Mouse (Mus musculus): ENCODE measurements around the gene Aifm2. TPM values are rescaled to one million over a fixed set of nuclear protein-coding genes. Genes with fewer than 3 reads are reported as not detected.

Gene Aifm2
- polyA plus RNA-seq, 1 experiment from 2014 or later = 7.3 TPM

DNA sequence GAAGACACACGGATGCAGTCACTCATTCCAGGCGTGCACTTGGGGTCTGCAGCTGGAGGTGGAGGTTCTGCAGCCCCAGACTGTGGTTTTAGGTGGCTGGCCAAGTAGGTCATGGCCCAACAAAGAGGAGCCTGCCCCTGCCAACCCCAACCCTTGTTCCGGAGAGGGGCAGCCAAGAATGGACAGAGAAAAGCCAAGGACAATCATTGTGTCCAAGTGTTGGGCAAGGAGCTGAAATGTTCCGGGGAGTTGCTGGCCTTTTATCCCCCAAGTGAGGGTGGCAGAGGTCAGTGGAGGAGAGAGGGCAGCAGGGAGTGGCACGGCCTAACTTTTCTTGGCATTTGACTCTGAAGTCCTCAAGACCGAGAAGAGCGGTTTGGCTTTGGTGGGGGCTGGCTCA is 5.3 kb downstream of the Aifm2 start:
- peaks cover 4% of the 10 kb centered on the region for H3K4me1 ChIP-seq
- no peak overlapping the region for H3K4me3 ChIP-seq
- no peak overlapping the region for H3K27ac ChIP-seq (replicated peaks)
- no peaks in the 10 kb centered on the region for H3K9me3 ChIP-seq
- no peak overlapping the region for H3K4me2 ChIP-seq (replicated peaks)
- ATAC-seq (ENCODE audit: low FRiP score, low read depth) = no peak
- WGBS = 87% methylated on average over 7 of the region's 7 CpGs
- no peaks in the 10 kb centered on the region for H3K36me3 ChIP-seq
- peaks cover 14% of the 10 kb centered on the region for H3K27me3 ChIP-seq
- H3K9ac ChIP-seq (replicated peaks) = no peak overlapping the region

DNA sequence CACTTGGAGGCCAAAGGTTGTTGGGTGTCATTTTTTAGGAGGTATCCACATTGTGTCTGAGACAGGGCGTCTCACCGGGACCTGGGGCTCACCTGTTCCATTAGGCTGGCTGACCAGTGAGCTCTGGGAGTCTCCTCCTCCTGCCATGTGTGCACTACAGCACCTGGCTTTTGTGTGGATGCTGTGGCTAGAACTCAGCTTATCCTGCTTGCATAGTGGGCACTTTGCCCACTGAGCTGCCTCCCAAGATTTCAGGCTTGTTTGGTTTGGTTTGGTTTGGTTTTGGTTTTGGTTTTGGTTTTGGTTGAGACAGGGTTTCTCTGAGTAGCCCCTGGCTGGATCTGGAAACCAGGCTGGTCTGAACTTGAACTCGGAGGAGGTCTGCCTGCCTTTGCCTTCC is 7.2 kb downstream of the Aifm2 start:
- Histone ChIP-seq H3K4me3 (no peak overlapping the region), H3K4me2 (replicated peaks) (no peak overlapping the region), H3K4me1 (no peaks in the 10 kb centered on the region), H3K27ac (replicated peaks) (no peak overlapping the region), H3K9me3 (no peaks in the 10 kb centered on the region), H3K9ac (replicated peaks) (no peak overlapping the region), H3K36me3 (no peaks in the 10 kb centered on the region), H3K27me3 (no peaks in the 10 kb centered on the region)
- no peak for ATAC-seq (ENCODE audit: low FRiP score, low read depth)
- 74% methylated on average over 3 of the region's 3 CpGs for WGBS

DNA sequence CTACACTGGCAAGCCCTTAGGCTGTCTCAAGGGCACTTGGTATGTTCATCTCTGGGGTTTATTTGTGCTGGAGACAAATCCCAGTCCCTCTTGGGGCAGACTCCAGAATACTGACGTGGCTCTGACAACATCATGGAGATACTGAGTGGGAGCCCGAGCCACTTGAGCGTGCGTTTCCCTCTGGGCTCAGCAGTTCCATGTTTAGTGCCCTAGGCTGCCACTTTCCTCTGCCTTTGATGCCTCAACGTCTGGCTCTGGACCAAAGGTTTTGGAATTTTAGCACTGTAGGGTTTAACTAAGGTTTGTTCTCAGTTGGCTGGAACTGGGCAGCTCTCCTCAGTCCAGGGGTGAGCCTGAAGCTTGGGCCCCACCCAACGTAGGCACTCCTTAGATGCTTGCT is 8.2 kb downstream of the Aifm2 start:
- Histone ChIP-seq H3K27me3 (no peaks in the 10 kb centered on the region), H3K4me1 (no peaks in the 10 kb centered on the region), H3K36me3 (no peaks in the 10 kb centered on the region), H3K27ac (replicated peaks) (no peak overlapping the region), H3K4me3 (no peak overlapping the region), H3K4me2 (replicated peaks) (no peak overlapping the region), H3K9me3 (no peaks in the 10 kb centered on the region), H3K9ac (replicated peaks) (no peak overlapping the region)
- 74% methylated on average over 6 of the region's 6 CpGs for WGBS
- ATAC-seq (ENCODE audit: low FRiP score, low read depth) = no peak

DNA sequence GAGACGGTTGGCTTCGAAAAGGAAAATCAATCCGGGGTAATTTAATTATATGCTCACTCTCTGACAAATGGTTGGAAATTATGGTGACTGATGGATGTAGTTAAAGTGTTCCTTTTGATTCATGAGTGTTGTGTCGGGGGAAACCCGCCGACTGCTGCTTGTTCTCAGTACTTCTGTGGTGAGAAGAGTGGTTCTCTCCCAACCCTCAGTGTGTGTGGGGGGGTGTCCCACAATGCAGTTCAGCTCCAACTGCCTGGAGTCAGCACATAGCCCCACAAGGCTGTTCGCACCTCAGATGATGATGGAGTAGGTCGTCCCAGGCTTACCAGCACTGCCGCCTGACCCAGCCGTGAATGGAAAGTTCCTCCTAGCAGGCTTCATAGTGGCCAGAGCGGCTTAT is 14.1 kb downstream of the Aifm2 start:
- H3K4me1 ChIP-seq = no peaks in the 10 kb centered on the region
- no peaks in the 10 kb centered on the region for H3K9me3 ChIP-seq
- ATAC-seq (ENCODE audit: low FRiP score, low read depth) = no peak
- no peak overlapping the region for H3K4me3 ChIP-seq
- H3K27ac ChIP-seq (replicated peaks) = no peak overlapping the region
- H3K9ac ChIP-seq (replicated peaks) = no peak overlapping the region
- WGBS = 87% methylated on average over 11 of the region's 11 CpGs
- no peaks in the 10 kb centered on the region for H3K27me3 ChIP-seq
- H3K36me3 ChIP-seq = no peaks in the 10 kb centered on the region
- H3K4me2 ChIP-seq (replicated peaks) = no peak overlapping the region

DNA sequence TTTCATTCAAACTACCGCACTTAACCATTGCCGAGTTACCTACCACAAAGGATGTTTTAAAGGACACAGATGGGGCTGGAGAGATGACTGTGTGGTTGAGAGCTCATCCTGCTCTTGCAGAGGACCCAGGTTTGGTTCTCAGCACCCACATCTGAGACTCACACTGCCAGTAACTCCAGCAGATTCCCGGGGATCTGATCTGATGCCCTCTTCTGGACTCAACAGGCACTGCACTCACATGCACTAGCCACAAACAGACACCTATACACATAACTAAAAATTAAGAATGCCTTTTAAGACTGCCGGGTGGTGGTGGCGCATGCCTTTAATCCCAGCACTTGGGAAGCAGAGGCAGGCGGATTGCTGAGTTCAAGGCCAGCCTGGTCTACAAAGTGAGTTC is 15.1 kb downstream of the Aifm2 start:
- H3K4me2 ChIP-seq (replicated peaks) = no peak overlapping the region
- H3K27me3 ChIP-seq = no peaks in the 10 kb centered on the region
- no peak overlapping the region for H3K27ac ChIP-seq (replicated peaks)
- no peak overlapping the region for H3K4me3 ChIP-seq
- ATAC-seq (ENCODE audit: low FRiP score, low read depth) = no peak
- no peak overlapping the region for H3K9ac ChIP-seq (replicated peaks)
- WGBS = 97% methylated on average over 6 of the region's 6 CpGs
- H3K36me3 ChIP-seq = no peaks in the 10 kb centered on the region
- no peaks in the 10 kb centered on the region for H3K4me1 ChIP-seq
- H3K9me3 ChIP-seq = no peaks in the 10 kb centered on the region

DNA sequence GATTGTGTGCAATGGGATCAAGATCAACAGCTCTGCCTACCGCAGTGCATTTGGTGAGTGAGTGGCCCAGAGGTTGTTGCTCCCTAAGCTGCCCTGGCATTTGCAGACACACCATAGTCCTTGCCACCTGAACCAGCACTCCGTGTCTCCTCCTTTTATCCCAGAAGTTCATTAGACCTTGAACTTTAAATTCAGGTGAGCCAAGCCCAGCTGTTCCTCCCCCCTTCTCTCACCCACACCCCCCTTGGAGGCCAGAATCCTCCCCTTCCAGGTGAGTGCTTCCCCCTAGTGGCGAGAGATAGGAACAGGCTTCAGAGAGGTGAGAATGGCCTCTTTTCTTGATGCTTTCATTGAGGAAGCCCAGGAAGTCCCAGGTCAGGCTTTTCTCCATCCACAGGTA is 19.3 kb downstream of the Aifm2 start:
- H3K4me3 ChIP-seq = no peak overlapping the region
- no peak for ATAC-seq (ENCODE audit: low FRiP score, low read depth)
- peaks cover 23% of the 10 kb centered on the region for H3K36me3 ChIP-seq
- H3K9ac ChIP-seq (replicated peaks) = no peak overlapping the region
- H3K4me1 ChIP-seq = no peaks in the 10 kb centered on the region
- no peak overlapping the region for H3K27ac ChIP-seq (replicated peaks)
- no peaks in the 10 kb centered on the region for H3K27me3 ChIP-seq
- no peaks in the 10 kb centered on the region for H3K9me3 ChIP-seq
- WGBS = 41% methylated on average over 3 of the region's 3 CpGs
- H3K4me2 ChIP-seq (replicated peaks) = no peak overlapping the region

DNA sequence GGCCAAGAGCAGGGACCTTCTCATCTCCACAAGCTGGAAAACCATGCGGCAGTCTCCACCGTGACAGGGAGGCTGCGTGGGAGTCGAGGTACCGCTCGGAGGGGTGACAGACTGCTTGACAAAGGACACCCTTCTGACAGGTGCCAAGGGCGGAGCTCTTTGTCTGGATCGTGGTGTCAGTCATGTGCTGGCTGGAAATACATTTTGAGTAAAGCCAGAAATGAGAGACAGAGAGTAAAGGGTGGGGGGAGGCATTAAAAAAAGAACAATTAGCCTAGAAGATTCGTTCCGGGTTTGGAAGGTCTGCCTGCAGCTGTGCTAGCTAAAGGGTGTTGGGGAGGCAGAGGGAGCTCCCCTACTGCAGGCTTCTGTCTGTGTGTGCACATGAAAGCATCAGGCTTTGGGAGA is 21.6 kb downstream of the Aifm2 start:
- WGBS = 77% methylated on average over 10 of the region's 10 CpGs
- Histone ChIP-seq H3K27ac (replicated peaks) (0 out of 2 replicates have a peak overlapping the region, but pooled peaks have one; percentile 2), H3K27me3 (no peaks in the 10 kb centered on the region), H3K4me3 (no peak overlapping the region), H3K4me1 (no peaks in the 10 kb centered on the region), H3K9me3 (no peaks in the 10 kb centered on the region), H3K36me3 (peaks cover 46% of the 10 kb centered on the region), H3K4me2 (replicated peaks) (no peak overlapping the region), H3K9ac (replicated peaks) (no peak overlapping the region)
- ATAC-seq (ENCODE audit: low FRiP score, low read depth) = no peak

DNA sequence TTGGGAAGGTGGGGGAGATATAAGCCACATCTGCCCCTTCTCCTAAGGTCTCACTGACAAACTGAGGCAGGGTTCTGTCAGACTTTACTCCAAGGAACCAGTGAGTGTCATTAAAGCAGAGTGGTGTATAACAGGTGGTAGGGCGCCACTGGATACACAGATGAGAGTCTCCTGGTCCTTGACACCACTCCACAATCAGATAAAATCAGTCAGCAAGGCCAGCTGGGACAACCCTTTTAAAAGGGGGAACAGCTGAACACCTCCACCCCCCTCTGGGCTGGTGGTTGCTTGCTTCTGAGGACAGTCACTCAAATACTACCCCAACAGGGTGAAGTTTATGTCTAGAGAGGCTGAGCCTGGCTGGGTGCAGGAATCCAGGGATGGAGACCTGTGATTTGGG is 22.5 kb downstream of the Aifm2 start:
- Histone ChIP-seq H3K27me3 (no peaks in the 10 kb centered on the region), H3K27ac (replicated peaks) (no peak overlapping the region), H3K9me3 (no peaks in the 10 kb centered on the region), H3K36me3 (peaks cover 54% of the 10 kb centered on the region), H3K4me3 (no peak overlapping the region), H3K9ac (replicated peaks) (no peak overlapping the region), H3K4me2 (replicated peaks) (no peak overlapping the region), H3K4me1 (no peaks in the 10 kb centered on the region)
- no peak for ATAC-seq (ENCODE audit: low FRiP score, low read depth)
- 91% methylated on average over 1 of the region's 1 CpGs for WGBS

DNA sequence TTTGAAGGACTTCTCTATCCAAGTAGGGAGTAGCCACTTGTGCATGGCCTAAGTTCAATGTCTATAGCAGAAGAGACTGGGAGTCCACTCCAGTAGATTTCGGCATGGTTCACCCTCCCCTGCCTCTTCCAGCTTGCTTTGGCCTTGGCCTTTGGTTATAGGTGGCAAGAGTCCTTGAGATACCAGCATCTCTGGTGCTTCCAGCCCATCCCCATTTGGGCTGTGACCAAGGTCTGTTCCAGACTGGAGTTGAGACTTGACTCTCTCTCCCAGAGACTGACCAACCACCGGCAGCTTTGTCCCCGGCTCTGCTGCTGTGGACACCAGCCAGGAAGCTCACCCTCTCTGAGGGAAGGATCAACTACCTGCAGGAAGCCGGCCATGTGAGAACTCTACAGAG is 23.1 kb downstream of the Aifm2 start:
- H3K4me1 ChIP-seq = no peaks in the 10 kb centered on the region
- ATAC-seq (ENCODE audit: low FRiP score, low read depth) = no peak
- H3K9ac ChIP-seq (replicated peaks) = no peak overlapping the region
- no peaks in the 10 kb centered on the region for H3K27me3 ChIP-seq
- H3K27ac ChIP-seq (replicated peaks) = no peak overlapping the region
- H3K9me3 ChIP-seq = no peaks in the 10 kb centered on the region
- H3K4me3 ChIP-seq = no peak overlapping the region
- 94% methylated on average over 4 of the region's 4 CpGs for WGBS
- peaks cover 60% of the 10 kb centered on the region for H3K36me3 ChIP-seq
- H3K4me2 ChIP-seq (replicated peaks) = no peak overlapping the region

DNA sequence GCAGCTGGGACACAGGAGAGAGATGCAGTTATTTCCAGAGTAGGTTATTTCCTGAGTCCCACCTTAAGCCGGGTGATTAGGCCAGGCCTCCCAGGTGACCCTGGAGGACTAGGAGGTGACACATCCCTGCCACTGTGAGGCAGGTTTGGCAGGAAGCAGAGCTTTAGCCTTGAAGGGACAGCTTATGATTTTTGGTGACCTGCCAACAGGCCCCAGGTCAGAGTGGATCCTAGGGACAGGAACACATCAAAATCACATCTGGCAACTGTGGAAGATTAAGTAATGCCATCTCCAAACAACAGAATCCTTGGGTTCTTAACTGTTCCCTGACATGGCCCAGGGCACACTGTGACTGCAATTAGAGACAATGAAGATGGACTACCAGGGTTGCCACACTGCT is 26.2 kb downstream of the Aifm2 start:
- H3K9ac ChIP-seq (replicated peaks) = no peak overlapping the region
- peaks cover 92% of the 10 kb centered on the region for H3K36me3 ChIP-seq
- no peak overlapping the region for H3K27ac ChIP-seq (replicated peaks)
- no peak overlapping the region for H3K4me2 ChIP-seq (replicated peaks)
- H3K27me3 ChIP-seq = no peaks in the 10 kb centered on the region
- no peaks in the 10 kb centered on the region for H3K9me3 ChIP-seq
- H3K4me1 ChIP-seq = no peaks in the 10 kb centered on the region
- no peak for ATAC-seq (ENCODE audit: low FRiP score, low read depth)
- H3K4me3 ChIP-seq = no peak overlapping the region
- 100% methylated on average over 1 of the region's 1 CpGs for WGBS

DNA sequence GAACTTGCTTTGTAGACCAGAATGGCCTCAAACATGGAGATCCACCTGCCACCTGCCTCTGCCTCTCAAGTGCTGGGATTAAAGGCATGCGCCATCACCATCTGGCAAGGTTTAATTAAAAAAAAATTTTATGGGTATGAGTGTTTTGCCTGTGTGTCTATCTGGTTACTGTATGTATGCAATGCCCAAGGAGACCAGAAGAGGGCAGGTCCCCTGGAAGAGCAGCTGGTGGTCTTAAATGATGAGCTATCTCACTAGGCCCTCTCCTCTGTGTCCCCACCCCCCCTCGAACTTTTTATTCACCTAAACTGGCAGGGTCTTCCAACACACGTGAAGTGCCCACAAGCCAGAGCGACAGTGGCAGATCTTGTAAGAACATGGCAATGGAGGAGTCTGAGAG is 26.8 kb downstream of the Aifm2 start:
- 83% methylated on average over 4 of the region's 4 CpGs for WGBS

DNA sequence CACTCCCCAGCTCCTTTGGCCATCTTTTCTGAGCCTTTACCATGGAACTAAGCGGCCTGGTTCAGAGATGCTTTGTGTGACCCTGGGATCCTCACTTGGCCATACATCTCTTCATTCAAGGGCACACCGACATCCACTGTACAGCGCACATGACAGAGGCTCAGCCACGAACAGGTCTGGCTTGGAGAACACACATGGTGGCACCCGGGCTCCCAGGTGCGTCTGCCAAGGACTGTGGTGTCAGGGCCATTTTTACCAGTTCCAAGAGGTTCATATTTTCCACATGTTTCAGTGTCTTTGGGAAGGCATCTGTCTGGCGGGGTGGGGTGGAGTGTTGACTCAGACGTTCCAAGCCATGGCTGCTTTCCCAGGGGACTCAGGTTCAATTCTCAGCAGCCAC is 27.3 kb downstream of the Aifm2 start:
- Histone ChIP-seq H3K27me3 (no peaks in the 10 kb centered on the region), H3K4me2 (replicated peaks) (no peak overlapping the region), H3K36me3 (peaks cover 100% of the 10 kb centered on the region), H3K27ac (replicated peaks) (no peak overlapping the region), H3K4me1 (no peaks in the 10 kb centered on the region), H3K9me3 (no peaks in the 10 kb centered on the region), H3K9ac (replicated peaks) (no peak overlapping the region), H3K4me3 (no peak overlapping the region)
- ATAC-seq (ENCODE audit: low FRiP score, low read depth) = no peak
- 92% methylated on average over 8 of the region's 8 CpGs for WGBS

More for the DNA sequence above, 26.8 kb downstream of the Aifm2 start:
- H3K36me3 ChIP-seq = peaks cover 98% of the 10 kb centered on the region
- no peak overlapping the region for H3K27ac ChIP-seq (replicated peaks)
- no peaks in the 10 kb centered on the region for H3K9me3 ChIP-seq
- no peaks in the 10 kb centered on the region for H3K27me3 ChIP-seq
- H3K9ac ChIP-seq (replicated peaks) = no peak overlapping the region
- ATAC-seq (ENCODE audit: low FRiP score, low read depth) = no peak
- H3K4me3 ChIP-seq = no peak overlapping the region
- no peaks in the 10 kb centered on the region for H3K4me1 ChIP-seq
- no peak overlapping the region for H3K4me2 ChIP-seq (replicated peaks)

DNA sequence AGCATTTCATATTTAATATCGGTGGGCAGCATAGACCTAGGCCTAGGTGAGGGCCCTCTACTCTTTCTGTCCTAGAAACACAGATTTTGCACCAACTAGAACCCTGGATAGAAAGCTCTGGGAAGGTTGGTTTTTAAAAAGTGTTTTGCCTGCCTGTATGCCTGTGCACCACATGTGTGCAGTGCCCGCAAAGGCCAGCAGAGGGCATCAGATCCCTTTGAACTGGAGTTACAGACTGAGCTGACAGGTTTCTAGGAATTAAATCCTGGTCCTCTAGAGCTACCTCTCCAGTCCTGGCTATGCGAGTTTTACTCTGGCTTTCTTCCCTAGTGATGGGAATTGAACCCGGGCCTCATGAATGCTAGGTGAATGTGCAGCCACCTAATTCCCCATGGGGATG is 30.1 kb downstream of the Aifm2 start:
- Histone ChIP-seq H3K27ac (replicated peaks) (no peak overlapping the region), H3K4me2 (replicated peaks) (no peak overlapping the region), H3K4me1 (no peaks in the 10 kb centered on the region), H3K4me3 (no peak overlapping the region), H3K36me3 (peaks cover 97% of the 10 kb centered on the region), H3K9ac (replicated peaks) (no peak overlapping the region), H3K9me3 (no peaks in the 10 kb centered on the region), H3K27me3 (no peaks in the 10 kb centered on the region)
- ATAC-seq (ENCODE audit: low FRiP score, low read depth) = no peak
- 92% methylated on average over 4 of the region's 4 CpGs for WGBS
